Mouse (Mus musculus): ENCODE results near the gene Efnb1. TPM values are rescaled to one million over a fixed set of nuclear protein-coding genes. Genes with fewer than 3 reads are reported as not detected.

Gene Efnb1
- 60.8 and 76.1 TPM in 2 replicates for polyA plus RNA-seq (2012; rRNA removed)

GRCm38 (mm10) chrX:99135523-99136258, at the start of gene Efnb1:
Gene Efnb1, plus strand, starts transcription at chrX:99136130.

Other genes starting within 250 kb of the Efnb1 start
- 27.8 and 29.4 TPM in 2 replicates for gene Ophn1, start 245.1 kb upstream of the Efnb1 start, polyA plus RNA-seq (2012; rRNA removed)
- gene Yipf6, start 199.8 kb upstream of the Efnb1 start, polyA plus RNA-seq (2012; rRNA removed) = 16.8 and 17.2 TPM in 2 replicates
- 6.3 and 7.9 TPM in 2 replicates for gene Stard8, start 132.9 kb upstream of the Efnb1 start, polyA plus RNA-seq (2012; rRNA removed)

Measured in central nervous system, embryonic 14 days (tissue).